Mouse (Mus musculus): ENCODE results near the gene Gnaq.
"Not testable (repeated sequence)": the region's sequence is repeated elsewhere in the genome, so short reads cannot be mapped to it uniquely, and the experiment has no call there.

Gene Gnaq

GRCm38 (mm10) chr19:16255294-16255693 is 122.7 kb downstream of the Gnaq start:
- DNase-seq (ENCODE audit: low read depth in 2 of 2, low spot score in 2 of 2): no peak

- DNase-seq (ENCODE audit: low read depth in 2 of 2, low spot score in 2 of 2): no peak
Observed at GRCm38 (mm10) chr19:16258766-16259355, 126.2 kb downstream of the Gnaq start.

GRCm38 (mm10) chr19:16259786-16260434 is 127.3 kb downstream of the Gnaq start:
- DNase-seq (ENCODE audit: low read depth in 2 of 2, low spot score in 2 of 2): no peak

GRCm38 (mm10) chr19:16260435-16260832 is 127.8 kb downstream of the Gnaq start:
- no peak for DNase-seq (ENCODE audit: low read depth in 2 of 2, low spot score in 2 of 2)

GRCm38 (mm10) chr19:16260973-16261372 is 128.3 kb downstream of the Gnaq start:
- no peak for DNase-seq (ENCODE audit: low read depth in 2 of 2, low spot score in 2 of 2)

GRCm38 (mm10) chr19:16261631-16262030 is 129.0 kb downstream of the Gnaq start:
- no peak for DNase-seq (ENCODE audit: low read depth in 2 of 2, low spot score in 2 of 2)

- no peak for DNase-seq (ENCODE audit: low read depth in 2 of 2, low spot score in 2 of 2)
Observed at GRCm38 (mm10) chr19:16262340-16262739, 129.7 kb downstream of the Gnaq start.

GRCm38 (mm10) chr19:16267362-16267761 is 134.7 kb downstream of the Gnaq start:
- DNase-seq (ENCODE audit: low read depth in 2 of 2, low spot score in 2 of 2): not testable (repeated sequence)

- no peak for DNase-seq (ENCODE audit: low read depth in 2 of 2, low spot score in 2 of 2)
Observed at GRCm38 (mm10) chr19:16270236-16270635, 137.6 kb downstream of the Gnaq start.

GRCm38 (mm10) chr19:16271002-16271401 is 138.4 kb downstream of the Gnaq start:
- no peak for DNase-seq (ENCODE audit: low read depth in 2 of 2, low spot score in 2 of 2)

- DNase-seq (ENCODE audit: low read depth in 2 of 2, low spot score in 2 of 2): no peak
Observed at GRCm38 (mm10) chr19:16273021-16273420, 140.4 kb downstream of the Gnaq start.

- no peak for DNase-seq (ENCODE audit: low read depth in 2 of 2, low spot score in 2 of 2)
Observed at GRCm38 (mm10) chr19:16280231-16280630, 147.6 kb downstream of the Gnaq start.

- DNase-seq (ENCODE audit: low read depth in 2 of 2, low spot score in 2 of 2): no peak
Observed at GRCm38 (mm10) chr19:16285051-16286028, 152.7 kb downstream of the Gnaq start.

GRCm38 (mm10) chr19:16286451-16287175 is 154.0 kb downstream of the Gnaq start:
- DNase-seq (ENCODE audit: low read depth in 2 of 2, low spot score in 2 of 2): no peak

GRCm38 (mm10) chr19:16287307-16287706 is 154.7 kb downstream of the Gnaq start:
- no peak for DNase-seq (ENCODE audit: low read depth in 2 of 2, low spot score in 2 of 2)

GRCm38 (mm10) chr19:16287971-16288370 is 155.3 kb downstream of the Gnaq start:
- no peak for DNase-seq (ENCODE audit: low read depth in 2 of 2, low spot score in 2 of 2)

GRCm38 (mm10) chr19:16291088-16291487 is 158.5 kb downstream of the Gnaq start:
- no peak for DNase-seq (ENCODE audit: low read depth in 2 of 2, low spot score in 2 of 2)

GRCm38 (mm10) chr19:16292056-16292608 is 159.5 kb downstream of the Gnaq start:
- no peak for DNase-seq (ENCODE audit: low read depth in 2 of 2, low spot score in 2 of 2)

- DNase-seq (ENCODE audit: low read depth in 2 of 2, low spot score in 2 of 2): no peak
Observed at GRCm38 (mm10) chr19:16292978-16293377, 160.3 kb downstream of the Gnaq start.

- no peak for DNase-seq (ENCODE audit: low read depth in 2 of 2, low spot score in 2 of 2)
Observed at GRCm38 (mm10) chr19:16300413-16300812, 167.8 kb downstream of the Gnaq start.

- DNase-seq (ENCODE audit: low read depth in 2 of 2, low spot score in 2 of 2): no peak
Observed at GRCm38 (mm10) chr19:16301336-16301735, 168.7 kb downstream of the Gnaq start.
